Mouse (Mus musculus): ENCODE results near the gene Ak9.

- TF ChIP-seq CTCF (IDR thresholded peaks at IDR 0.05; ENCODE audit: borderline replicate concordance, insufficient read depth, low read length) = no peak
- no peak for TF ChIP-seq POLR2A (IDR thresholded peaks at IDR 0.05; ENCODE audit: low read depth, low read length)
Observed at GRCm38 (mm10) chr10:41426368-41426767, 122.6 kb downstream of the Ak9 start.
